Mouse (Mus musculus): ENCODE results near the gene Wasf3.

DNA sequence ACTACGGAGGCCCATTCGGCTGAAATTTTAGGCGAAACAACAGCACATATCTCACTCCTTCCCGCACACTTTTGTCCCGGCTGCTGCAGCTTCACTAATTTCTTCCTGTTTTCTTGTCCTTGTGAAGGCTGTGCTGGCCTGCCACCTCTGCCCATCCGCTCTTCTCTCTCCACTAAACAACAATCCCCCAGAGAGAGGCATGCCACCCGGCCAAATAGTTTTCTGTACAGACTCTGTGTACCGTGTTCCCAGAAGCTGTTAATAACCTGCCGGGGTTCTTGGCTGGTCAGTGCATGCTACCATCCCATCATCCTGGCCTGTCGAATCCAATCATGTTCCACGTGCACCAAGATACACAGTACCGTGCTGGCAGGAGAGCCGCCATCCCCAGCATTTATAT, 15.8 kb upstream of the Wasf3 start:
- TF ChIP-seq CTCF (IDR thresholded peaks at IDR 0.05; ENCODE audit: low read depth, low read length) (no peak), POLR2A (IDR thresholded peaks at IDR 0.05; ENCODE audit: borderline replicate concordance, low read depth, low read length) (no peak)

All from bone marrow macrophage, adult 2 months (primary cell).